ENCODE assay signal across 1 mouse cellular context in the genomic region with DNA sequence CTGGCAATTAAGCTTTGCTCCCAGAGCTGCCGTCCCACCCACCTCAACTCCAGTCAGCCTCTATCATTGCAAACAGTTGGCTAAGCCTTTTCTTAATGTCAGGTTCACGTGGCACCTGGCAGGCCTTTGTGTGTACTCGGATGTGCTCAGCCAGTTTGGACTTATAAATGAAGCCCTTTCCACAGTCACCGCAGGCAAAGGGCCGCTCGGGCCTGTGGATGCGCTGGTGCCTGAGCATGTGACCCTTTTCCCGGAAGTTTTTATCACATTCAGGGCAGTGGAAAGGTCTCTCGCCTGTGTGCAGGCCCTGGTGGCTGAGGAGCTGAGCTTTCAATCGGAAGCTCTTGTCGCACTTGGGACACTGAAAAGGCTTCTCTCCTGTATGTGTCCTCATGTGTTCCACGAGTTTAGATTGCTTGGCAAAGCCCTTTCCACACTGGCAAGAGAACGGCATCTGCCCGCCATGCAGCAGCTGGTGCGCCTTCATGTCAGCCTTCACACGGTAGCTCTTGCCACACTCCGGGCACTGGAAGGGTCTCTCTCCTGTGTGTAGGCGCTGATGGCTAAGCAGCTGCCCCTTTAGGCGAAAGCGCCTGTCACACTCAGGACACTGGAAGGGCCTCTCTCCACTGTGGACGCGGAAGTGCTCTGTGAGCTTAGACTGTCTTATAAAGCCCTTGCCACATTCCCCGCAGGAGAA.
TF ChIP-seq lines count a peak whose summit lies in the region.

No protein-coding gene starts in this region.

TF ChIP-seq in ES-E14, 5 proteins besides CTCF, POLR2A, EP300 and RAD21 (continued from another document):
- TF ChIP-seq ZC3H11A (IDR thresholded peaks at IDR 0.05; ENCODE audit: borderline replicate concordance, low read depth, low read length) (no peak), MAFK (IDR thresholded peaks at IDR 0.05; ENCODE audit: insufficient read depth, low read depth, low read length) (no peak)
